8 mouse cellular contexts compared by ENCODE assay signal in the genomic region with DNA sequence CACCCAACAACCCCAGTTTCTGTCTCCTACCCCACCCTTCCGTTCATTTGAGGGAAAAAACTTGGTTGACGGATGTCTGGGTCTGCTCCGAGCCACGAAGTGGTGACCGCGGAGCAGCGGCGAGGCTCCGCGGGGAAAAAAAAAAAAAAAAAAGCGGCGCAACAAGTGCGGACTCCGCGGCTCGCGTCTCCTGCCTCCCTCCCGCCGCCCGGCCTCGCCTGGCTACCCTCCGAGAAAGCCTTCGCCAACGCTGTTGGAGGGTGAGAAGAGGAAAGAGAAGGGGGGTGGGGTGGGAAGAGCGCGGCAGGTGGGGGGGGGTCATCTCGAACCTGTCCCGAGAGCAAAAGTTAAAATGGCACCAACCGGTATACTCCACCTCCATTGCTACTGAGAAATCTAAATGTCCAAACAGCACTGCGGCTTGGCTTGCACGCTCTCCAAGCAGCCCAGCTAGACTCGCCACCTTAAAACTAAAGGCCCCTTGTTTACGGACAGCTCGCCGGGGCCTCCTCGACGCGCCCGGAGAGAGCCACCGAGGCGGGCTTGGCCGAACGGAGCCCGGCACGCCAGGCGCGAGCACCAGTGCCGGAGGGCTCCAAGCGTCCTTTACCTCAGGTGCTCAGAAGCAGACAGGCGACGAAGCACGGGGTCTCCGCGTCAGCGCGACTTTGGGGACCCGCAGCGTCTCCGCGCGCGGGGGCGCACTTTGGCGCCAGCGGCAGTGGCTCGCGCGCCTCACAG. TPM values are rescaled to one million over a fixed set of nuclear protein-coding genes. Genes with fewer than 3 reads are reported as not detected.
A peak's percentile ranks its signal among the peaks of the same experiment; 100 is the strongest.
DNase-seq lines count a peak whose midpoint lies in the region; ATAC-seq and TF ChIP-seq lines count a peak whose summit lies in the region.

No protein-coding gene starts in this region.

- peak; percentile 16 for DNase-seq in kidney, adult 18-20 months
- DNase-seq in kidney, adult 9 months: no peak
- DNase-seq in adrenal gland, postnatal 14 days: peak; percentile 11
- DNase-seq in forebrain, postnatal 0 days: peak; percentile 13
- peak; percentile 17 to 40 for DNase-seq in kidney, postnatal 4 days
- DNase-seq in naive thymus-derived CD4-positive, alpha-beta T cell, adult 2 months (ENCODE audit: low read depth): peak; percentile 2
- DNase-seq in layer of hippocampus, adult 11-12 months (ENCODE audit: low spot score): no peak
- no peak for DNase-seq in frontal cortex, postnatal 14 days (ENCODE audit: low spot score in 2 of 2)

- no peaks in the 10 kb centered on the region for H3K36me3 ChIP-seq in forebrain, postnatal 0 days (ENCODE audit: insufficient read depth)

- TF ChIP-seq CTCF in forebrain, postnatal 0 days (IDR thresholded peaks at IDR 0.05; ENCODE audit: low read depth): no peak

- H3K27me3 ChIP-seq in forebrain, postnatal 0 days (ENCODE audit: insufficient read depth, low read length): no peaks in the 10 kb centered on the region

- H3K4me1 ChIP-seq in forebrain, postnatal 0 days (ENCODE audit: insufficient read depth): no peaks in the 10 kb centered on the region

- H3K27ac ChIP-seq in forebrain, postnatal 0 days (ENCODE audit: low read depth, low read length): no peak overlapping the region

- H3K9ac ChIP-seq in forebrain, postnatal 0 days: no peak overlapping the region

- H3K4me2 ChIP-seq in forebrain, postnatal 0 days (ENCODE audit: low read depth): peak overlapping the region; percentile 89

- ATAC-seq in forebrain, postnatal 0 days: no peak

- 23% methylated on average over 68 of the region's 68 CpGs for WGBS in forebrain, postnatal 0 days

- H3K9me3 ChIP-seq in forebrain, postnatal 0 days (ENCODE audit: low read length): no peaks in the 10 kb centered on the region

- H3K4me3 ChIP-seq in forebrain, postnatal 0 days (ENCODE audit: low read depth, low read length): peak overlapping the region; percentile 46

RNA-seq across cellular contexts. Expression of a gene that starts 1.7 kb away (rescaled TPM):
- 1.7 and 2.1 TPM in 2 replicates for total RNA-seq in adrenal gland, postnatal 14 days (2021)
- total RNA-seq in forebrain, postnatal 0 days (2014; rRNA removed): 7.2 and 7.5 TPM in 2 replicates
- polyA plus RNA-seq in forebrain, postnatal 0 days (2015; fragmentation: Nextera tagmentation; extraction: Ambion mirVana): 7.1 and 9.5 TPM in 2 replicates

Comparison
In these comparisons a context has a peak if more than half of its experiments do, and no peak if none do; other contexts are left out.
1. DNase-seq: peak in kidney, adult 18-20 months (single experiment), adrenal gland, postnatal 14 days (single experiment), forebrain, postnatal 0 days (single experiment), kidney, postnatal 4 days (2 of 2) and naive thymus-derived CD4-positive, alpha-beta T cell, adult 2 months (single experiment); none in kidney, adult 9 months (single experiment), layer of hippocampus, adult 11-12 months (single experiment) and frontal cortex, postnatal 14 days (0 of 2).